Mouse (Mus musculus) ES-Bruce4 (cell line): Measurements from ENCODE around the gene Fancg.

Experiments used
- CTCF ChIP-seq: IDR thresholded peaks from one replicate; pipeline ENCODE4 v1.8.1; 2011; ENCODE audit warnings: low read depth, low read length
- EP300 ChIP-seq: IDR thresholded peaks from 2 replicates; pipeline ENCODE4 v1.6.1; 2011; ENCODE audit warnings: low read depth, low read length; ENCODE audit not compliant: insufficient read depth
- POLR2A ChIP-seq: IDR thresholded peaks from one replicate; pipeline ENCODE4 v1.8.1; 2011; ENCODE audit warnings: low read length; ENCODE audit not compliant: insufficient read depth

- TF ChIP-seq POLR2A (no peak), CTCF (no peak), EP300 (no peak)
Measured at GRCm38 (mm10) chr4:43030352-43030751, 20.0 kb upstream of the Fancg start.
